Mouse (Mus musculus): ENCODE data around the gene Wnk4.

The Wnk4 gene

DNA sequence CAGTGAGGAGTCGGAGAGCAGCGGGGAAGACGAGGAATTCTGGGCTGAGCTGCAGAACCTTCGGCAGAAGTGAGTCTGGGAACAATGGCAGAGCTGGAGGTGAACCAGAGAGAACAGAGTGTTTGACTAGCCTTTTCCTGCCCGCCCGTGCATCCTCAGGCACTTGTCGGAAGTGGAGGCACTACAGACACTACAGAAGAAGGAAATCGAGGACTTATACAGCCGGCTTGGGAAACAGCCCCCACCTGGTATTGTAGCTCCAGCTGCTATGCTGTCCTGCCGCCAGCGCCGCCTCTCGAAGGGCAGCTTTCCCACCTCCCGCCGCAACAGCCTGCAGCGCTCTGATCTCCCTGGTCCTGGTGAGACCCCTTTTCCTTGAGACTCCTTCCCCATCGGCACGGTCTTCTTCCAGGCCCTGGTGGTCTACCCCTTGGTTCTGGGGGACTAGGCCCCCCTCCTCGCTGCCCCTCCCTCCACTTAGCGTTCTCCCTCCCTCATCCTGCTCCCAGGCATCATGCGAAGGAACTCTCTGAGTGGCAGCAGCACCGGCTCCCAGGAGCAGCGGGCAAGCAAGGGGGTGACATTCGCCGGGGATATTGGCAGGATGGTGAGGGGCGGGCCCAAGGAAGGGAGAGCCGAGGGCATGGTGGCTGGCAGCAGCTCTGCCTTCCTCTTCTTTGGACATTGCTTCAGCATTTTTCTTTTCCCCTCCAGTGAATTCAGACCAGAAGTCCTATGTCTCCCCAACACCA, 16.1 kb downstream of the Wnk4 start:
- no peak for DNase-seq (ENCODE audit: low spot score)

DNA sequence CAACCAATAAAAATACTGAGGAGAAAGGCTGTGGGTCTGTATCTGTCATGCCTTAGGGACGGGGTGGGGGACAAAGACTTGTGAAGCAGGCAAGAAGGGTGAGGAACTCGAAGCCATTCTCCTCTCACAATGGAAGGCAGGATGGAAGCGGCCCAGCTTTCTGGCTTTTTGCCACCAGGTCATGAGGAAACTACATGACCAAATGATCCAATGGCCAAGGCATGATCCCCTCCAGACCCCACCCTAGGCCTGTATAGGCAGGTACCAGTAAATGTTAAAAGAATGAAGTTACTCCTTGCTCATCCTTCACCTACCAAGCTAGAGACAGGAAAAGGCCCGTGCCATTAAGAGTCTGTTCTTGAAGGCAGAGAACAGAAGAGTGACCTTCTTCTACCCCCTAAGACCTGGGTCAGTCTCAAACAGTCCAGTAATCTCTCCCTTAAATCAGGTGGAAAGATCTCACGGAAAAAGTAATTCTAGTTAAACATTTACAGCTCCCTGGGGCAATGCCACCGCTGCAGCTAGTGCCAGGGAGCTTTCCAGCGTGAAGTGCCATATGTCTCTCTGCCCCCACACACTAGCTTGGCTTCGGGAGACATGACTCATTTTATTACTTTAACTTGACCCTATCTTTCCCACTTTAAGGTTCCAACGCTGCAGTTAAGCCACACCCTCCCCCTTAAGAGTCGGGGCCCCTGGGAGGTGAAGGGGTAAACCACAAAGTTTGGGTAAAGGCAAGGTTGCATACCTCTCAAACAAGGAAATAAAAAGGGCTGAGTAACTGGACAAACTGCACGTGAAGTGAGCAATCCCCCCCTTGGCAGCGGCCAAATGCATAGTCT, 17.2 kb downstream of the Wnk4 start:
- DNase-seq (ENCODE audit: low spot score) = no peak

DNA sequence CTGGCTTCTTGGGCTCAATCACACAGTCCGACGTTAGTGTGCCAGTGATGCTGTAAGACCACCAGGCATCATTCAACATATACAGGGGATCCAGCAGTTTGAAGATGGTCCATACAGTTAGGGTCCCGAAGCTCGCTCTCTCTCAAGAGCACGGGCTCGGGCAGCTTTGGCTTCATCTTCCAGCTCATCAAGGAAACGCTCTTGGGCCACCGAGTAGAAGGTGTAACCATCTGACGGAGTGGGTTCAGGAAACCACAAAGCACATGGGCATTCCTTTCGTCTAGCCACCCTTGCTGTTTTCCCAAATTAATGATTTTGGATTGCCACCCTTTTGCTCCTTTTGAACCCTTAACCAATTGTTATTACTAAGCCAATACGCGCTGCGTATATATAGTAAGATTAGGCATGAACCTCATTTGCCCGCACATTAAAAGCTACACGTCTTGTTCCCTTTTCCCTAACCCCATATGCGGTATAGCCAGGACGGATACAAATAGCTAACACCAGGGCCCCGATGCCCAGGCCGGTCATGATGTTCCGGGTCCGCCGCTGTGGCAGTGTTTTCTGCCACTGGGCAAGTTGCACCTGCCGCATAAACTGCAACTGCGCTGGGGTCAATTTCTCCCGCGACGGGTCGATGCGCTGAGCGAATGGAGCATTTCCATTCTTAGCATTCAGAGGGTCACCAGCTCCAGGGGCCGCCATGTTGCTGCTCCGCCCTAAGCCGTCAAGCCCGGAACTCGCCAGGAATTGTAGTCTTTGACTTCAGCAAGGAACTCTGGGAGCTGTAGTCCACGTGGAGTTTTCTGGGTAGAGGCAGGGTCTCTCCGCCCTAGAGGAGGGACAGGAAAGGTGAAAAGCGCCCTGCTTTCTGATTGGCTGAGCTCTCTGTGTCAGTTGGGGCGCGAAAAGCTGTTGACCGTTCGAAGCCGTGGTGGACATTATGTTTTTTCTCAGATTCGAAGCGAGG, 18.1 kb downstream of the Wnk4 start, which contains the start of the genes Cntd1 and Coa3:
Cntd1 (plus strand) TSS at position 790 of the 970 bp plus-strand sequence.
Coa3 (minus strand) TSS at position 892 of the 970 bp plus-strand sequence.
- DNase-seq (ENCODE audit: low spot score) = peak; percentile 78

DNA sequence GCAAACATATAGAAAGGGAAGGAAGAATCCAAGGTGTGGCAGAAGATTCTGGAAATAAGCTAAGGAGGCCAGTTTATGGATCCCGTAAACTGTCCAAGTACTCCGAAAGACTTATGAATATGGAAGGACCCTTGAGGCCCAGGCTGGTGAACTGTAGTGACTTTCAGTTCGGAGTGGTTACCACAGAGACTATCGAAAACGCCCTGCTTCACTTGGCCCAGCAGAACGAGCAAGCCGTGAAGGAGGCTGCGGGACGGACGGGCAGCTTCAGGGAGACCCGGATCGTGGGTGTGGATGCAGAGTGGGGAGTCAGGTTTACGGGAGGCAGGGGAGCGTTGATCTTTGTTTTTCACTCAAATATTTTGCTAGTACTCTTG, 18.8 kb downstream of the Wnk4 start:
- DNase-seq (ENCODE audit: low spot score) = no peak

DNA sequence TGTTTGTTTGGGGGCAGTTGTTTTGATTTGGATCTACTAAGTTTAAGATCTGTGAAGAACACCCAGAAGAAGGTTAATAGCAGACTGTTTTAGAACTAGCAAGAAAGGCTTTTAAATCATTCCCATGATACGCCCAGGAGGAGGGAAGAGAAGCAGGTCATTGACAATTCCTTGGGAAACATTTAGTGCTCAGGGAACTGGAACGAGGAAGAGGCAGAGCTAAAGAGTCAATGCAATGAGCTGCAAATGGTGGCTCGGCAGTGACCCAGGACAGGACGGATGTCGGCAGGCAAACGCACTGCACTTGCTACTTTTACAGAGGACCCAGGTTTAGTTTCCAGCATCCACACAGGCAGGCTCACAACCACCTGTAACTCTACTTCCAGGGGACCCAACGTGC, 20.5 kb downstream of the Wnk4 start:
- DNase-seq (ENCODE audit: low spot score) = no peak

DNA sequence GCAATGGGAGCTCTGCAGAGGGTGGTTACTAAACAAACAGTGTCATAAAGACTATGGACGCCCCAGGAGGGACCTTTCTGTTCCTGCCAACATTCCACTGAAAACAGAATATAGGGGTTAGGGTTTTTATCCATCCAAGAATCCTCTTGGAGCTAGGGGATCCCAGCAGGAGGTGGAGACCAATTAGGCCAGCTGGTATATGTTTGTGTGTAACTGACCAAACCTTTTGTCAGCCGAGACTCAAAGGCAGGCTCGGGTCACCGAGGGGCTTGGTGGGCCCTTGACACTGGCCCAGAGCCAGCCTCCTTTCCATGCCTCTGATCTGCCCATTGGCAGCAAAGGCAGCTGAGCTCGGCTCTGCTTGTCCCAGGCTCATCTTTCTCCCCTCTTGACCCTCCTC, 22.5 kb downstream of the Wnk4 start:
- DNase-seq (ENCODE audit: low spot score) = no peak

DNA sequence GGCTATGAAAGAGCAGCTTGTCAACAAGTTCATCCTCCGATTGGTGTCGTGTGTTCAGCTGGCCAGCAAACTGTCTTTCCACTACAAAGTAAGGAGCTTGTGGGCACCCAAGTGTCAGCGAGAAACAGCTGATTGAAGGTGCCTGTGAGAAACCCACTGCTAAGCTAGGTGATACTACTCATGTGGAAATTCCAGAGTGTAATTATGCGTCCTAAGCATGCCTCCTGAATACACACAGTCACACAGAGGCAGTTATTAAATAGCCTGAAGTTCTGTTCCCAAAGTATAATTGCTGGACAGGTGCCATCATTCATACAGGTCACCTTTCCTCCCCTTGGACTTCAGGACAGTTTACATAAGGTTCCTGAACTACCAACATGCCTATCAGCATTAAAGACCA, 23.4 kb downstream of the Wnk4 start:
- DNase-seq (ENCODE audit: low spot score) = no peak

DNA sequence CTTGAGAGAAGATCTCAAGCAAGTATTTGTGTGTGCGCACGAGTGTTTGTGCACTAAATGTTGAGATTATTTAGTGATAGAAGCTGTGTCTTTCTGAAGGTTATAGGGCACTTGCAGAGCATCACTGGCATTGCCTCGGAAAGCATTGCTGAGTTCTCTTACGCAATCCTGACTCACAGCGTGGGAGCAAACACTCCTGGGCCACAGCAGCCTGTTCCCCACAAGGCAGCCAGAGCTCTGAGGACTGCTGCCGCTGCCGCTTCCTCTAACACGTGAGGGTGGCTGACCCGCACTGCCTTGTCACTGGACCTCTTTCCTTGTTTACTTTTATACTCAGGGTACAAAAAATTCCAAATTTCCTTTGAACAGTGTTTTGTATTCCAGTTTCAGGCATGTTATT, 26.9 kb downstream of the Wnk4 start:
- DNase-seq (ENCODE audit: low spot score) = peak; percentile 40

DNA sequence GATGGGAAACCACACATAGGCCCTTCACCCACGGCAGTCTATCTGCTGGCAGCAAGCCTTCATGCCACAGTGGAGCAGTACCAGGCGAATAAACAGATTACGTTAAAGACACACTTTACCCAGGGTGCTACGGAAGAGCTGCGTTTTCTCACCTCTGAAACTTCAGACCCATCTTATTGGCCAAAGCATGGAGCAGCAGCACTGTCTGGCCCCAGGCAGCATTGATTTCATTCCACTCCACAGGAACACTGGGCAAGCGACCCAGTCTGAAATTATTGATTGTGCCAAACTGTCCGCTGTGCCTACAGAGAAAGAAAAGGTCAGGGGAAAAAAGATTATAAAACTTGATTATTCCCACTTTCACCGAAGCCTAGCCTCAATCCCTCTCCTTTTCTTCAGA, 30.9 kb downstream of the Wnk4 start:
- no peak for DNase-seq (ENCODE audit: low spot score)

DNA sequence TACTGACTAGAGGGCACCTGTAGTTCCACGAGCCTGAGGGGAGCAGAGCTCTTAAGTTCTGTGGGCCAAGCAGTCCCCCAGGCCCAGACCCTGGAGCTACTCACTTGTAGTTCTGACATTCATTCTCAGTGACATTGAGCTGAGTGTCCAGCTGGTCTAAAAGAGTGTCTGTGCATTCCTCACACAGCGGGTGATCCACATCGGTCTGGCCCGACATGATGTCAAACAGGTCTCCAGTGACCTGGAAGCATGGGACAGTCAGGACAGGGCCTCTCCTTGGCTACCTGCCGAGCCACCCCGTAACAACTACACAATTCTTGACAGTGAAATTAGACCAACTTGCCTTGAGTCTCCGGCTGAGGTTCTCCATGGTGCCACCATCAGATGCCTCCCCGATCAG, 34.8 kb downstream of the Wnk4 start:
- DNase-seq (ENCODE audit: low spot score) = no peak

DNA sequence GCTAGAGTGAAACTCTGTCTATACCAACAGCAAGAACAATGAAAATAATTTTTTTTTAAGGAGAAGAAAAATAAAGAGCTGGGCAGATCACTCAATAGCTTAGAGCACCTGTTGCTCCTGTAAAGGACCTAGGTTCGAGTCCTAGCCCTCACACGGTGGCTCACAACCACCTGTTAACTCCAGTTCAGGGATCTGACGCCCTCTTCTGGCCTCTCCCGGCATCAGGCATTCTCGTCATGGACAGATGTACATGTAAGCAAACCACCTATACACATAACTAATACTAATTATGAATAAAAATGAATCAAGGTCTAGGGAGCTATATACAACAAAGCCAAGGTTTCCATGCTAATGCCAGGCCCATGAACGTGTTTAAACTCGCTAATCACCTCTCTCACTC, 40.5 kb downstream of the Wnk4 start:
- no peak for DNase-seq (ENCODE audit: low spot score)

DNA sequence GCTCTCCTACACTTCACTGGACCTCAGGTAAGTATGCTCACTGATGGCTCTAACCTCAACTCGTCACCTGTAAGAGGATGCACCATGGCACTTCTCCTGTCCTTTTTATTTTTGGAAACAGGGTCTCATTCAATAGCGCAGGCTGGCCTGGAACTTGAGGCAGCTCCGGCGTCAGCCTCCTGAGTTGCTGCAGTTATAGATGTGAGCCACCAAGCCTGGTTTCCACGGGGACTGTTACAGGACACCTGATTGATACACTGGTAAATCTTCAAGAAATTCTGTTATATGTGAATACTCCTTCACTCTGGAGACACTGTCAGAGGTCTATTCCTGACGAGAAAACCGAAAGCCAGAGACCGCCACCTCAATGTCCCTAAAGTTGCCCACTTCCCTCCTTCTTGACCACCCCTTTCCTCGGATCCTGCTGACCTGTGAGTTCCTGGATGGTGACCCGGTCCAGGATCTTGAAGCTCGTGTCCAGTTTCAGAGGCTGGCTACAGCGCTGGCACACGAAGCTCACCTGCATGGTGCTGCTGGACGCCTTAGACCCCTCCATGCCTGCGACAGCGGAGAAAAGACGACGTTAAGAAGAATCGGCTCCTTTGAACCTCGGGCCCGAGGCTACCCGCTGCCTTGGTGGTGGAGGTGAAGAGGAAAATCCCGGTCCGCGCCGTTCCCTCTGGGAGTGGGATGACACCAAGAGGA, 41.1 kb downstream of the Wnk4 start:
- DNase-seq (ENCODE audit: low spot score) = no peak

DNA sequence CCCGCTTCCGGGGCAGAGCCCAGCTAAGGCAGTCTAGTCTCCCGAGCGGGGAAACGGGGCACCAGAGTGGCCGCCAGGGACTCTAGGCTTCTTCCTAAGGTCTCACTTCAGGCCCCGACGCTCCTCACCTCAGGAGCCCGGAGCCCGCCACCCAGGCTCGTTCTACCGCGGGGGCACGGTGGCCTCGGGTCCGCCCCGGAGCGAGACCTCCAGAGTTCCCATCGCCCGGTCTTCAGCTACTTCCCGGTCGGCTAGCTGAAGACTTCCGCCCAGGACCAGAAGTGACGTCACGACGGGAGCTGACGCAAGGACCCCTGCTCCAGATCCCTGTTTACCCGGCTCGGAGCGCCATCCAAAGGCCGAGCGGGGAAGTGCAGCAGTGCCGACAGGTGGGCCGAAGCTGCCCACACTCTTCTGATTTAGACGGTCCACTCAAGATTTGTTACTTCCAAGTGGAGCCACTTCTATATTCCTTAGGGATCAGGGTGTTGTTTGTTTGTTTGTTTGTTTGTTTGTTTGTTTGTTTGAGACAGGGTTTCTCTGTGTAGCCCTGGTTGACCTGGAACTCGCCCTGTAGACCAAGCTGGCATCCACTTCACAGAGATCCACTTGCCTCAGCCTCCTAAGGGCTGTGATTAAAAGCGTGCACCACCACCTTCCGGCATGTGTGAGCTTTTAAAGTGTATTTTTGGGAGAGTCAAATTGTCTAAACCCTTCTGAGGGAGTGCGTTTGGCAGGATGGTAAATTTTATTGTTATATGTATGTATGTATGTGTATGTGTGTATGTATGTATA, 41.8 kb downstream of the Wnk4 start, which contains the start of gene Becn1:
Becn1 (minus strand) TSS at position 283 of the 795 bp plus-strand sequence.
- DNase-seq (ENCODE audit: low spot score) = peak; percentile 94

DNA sequence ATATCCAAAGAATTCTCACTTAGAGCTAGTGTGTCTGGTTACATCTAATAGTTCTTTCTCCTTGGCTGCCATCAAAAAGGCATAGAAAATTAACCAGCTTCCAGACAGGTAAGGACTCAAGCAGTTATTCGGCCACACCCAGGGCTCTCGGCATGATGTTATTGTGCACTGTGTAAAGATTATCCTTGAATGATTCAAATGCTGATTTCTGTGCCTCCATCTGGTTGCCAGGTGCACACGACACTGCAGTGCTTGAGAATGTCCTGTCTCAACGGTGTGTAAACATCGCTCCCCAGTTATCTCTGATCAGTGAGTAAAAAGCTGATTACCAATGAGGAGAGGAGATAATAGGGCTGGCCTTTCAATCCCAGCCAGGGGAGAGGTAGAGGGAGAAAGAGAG, 47.4 kb downstream of the Wnk4 start:
- DNase-seq (ENCODE audit: low spot score) = no peak

DNA sequence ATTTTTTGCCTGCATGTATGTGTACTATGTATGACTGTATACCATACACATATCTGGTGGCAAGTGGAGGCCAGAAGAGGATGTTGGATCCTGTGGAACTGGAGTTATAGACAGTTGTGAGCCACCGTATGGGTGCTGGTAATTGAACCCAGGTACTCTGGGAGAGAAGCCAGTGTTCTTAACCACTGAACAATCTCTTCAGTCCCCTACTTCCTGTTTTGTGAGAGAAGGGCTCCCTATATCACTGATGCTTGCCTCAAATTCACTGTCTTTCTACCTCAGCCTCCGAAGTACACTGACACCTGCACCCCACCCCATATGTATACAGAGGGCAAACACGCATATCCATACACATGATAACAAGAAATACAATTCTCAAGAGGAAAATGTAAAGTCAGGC, 50.7 kb downstream of the Wnk4 start:
- DNase-seq (ENCODE audit: low spot score) = no peak

DNA sequence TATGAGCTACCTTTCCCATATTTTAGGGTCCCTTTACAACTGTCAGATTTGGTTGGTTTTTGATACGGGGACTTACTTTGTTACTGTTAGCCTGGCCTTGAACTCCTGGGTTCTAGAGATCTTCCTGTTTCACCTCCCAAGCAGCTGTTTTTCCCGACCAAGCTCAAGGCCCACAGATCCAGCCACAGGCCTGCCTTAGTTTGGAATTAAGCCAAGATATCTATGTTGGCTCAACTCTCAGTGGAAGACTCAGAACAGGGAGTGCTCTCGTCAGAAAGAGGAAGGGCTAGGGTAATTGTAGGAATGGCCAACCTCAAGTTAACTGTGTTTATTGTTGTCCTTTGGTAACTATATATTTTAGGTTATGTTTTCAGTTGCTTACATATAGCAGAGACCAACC, 51.8 kb downstream of the Wnk4 start:
- no peak for DNase-seq (ENCODE audit: low spot score)

DNA sequence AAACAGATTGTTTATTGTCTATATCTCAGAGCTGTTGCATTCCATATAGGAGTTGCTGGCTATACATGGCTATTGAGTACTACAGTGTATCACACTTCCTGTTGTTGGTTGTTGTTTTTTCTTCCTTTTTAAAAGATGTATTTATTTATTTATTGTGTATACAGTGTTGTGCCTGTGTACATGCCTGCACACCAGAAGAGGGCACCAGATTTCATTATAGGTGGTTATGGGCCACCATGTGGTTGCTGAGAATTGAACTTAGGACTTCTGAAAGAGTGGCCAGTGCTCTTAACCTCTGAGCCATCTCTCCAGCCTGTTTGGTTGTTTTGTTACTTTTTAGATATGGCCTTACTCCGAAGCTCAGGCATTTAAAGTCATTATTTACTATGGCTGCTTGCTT, 54.2 kb downstream of the Wnk4 start:
- DNase-seq (ENCODE audit: low spot score) = no peak

DNA sequence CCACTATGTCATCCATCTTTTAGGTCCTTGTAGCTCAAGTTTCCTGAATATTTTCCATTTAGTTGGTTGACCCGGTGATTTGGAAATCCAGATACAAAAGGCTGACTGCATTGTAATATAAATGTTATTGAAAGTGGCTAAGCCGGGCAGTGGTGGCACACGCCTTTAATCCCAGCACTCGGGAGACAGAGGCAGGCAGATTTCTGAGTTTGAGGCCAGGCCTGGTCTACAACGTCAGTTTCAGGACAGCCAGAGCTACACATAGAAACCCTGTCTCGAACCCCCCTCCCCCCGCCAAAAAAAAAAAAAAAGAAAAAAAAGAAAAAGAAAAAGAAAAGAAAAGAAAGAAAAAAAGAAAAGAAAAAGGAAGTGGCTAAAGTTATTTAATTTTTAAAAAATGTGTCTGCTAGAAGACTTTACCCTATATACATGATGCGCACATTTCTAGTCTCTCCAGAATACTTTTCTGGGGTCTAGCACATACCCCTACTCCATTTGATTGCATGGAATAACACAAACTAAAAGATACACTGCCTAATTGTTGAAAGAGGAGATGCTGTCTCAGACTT, 54.8 kb downstream of the Wnk4 start:
- DNase-seq (ENCODE audit: low spot score) = no peak

DNA sequence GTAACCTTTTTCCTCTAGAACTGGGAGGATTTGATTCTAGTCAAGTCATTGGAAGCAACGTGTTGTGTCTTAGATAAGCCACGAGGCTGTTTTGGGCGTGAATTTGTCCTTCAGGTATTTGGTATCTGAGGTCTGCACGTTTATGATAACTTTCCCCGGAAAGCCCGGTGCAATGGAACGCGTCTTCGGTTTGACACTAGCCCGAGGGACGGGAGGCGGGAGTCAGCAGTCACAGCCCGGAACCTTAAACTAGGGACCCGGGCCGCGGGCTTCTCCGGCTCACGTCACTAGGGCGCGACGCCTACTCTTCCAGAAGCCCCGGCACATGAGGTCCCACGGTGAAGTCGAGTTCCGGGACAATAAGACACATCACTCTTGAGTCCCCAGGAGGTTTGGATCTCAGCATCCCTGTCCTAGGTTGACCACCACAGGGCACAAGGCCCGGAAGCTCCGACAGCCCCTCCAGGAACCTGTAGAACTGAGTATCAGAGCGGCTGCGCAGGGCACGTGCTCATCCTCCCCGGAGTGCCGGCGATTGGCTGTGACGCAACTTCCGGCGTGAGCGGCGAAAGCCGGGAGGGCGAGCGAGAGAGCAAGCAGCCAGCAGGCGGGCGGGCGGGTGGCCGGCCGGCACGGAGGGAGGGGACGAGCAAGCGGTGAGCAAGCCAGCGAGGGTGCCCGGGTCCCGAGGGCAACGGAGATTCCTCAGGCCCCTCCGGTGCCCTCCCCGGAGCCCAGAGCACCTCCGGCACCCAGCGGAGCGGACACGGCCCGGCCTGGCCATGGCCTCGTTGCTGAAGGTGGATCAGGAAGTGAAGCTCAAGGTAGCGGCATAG, 55.5 kb downstream of the Wnk4 start, which contains the start of gene Psme3:
Psme3 (plus strand) TSS at position 549 of the 836 bp plus-strand sequence.
- peak; percentile 90 for DNase-seq (ENCODE audit: low spot score)

Data from ovary, postnatal 36 days (tissue).